Mouse (Mus musculus): Measurements from ENCODE around the gene Psmc3ip. TPM values are rescaled to one million over a fixed set of nuclear protein-coding genes. Genes with fewer than 3 reads are reported as not detected.

The Psmc3ip gene
- polyA plus RNA-seq, 1 experiment from 2014 or later, result 34.3 TPM

GRCm38 (mm10) chr11:101084246-101084645, 11.0 kb downstream of the Psmc3ip start:
- ATAC-seq (ENCODE audit: low FRiP score), result no peak
- Histone ChIP-seq H3K4me2 (replicated peaks) (no peak overlapping the region), H3K27ac (no peak overlapping the region), H3K9ac (0 out of 2 replicates have a peak overlapping the region, but pooled peaks have one; percentile 25), H3K9me3 (replicated peaks) (no peaks in the 10 kb centered on the region), H3K4me3 (no peak overlapping the region), H3K36me3 (peaks cover 20% of the 10 kb centered on the region), H3K4me1 (peaks cover 45% of the 10 kb centered on the region), H3K27me3 (peaks cover 23% of the 10 kb centered on the region)
- WGBS, result 81% methylated on average over 14 of the region's 14 CpGs

- H3K4me1 ChIP-seq, result peaks cover 43% of the 10 kb centered on the region
- WGBS, result 32% methylated on average over 19 of the region's 19 CpGs
- peak overlapping the region; percentile 89 for H3K9ac ChIP-seq
Measured at GRCm38 (mm10) chr11:101083083-101083697, 12.0 kb downstream of the Psmc3ip start.

GRCm38 (mm10) chr11:101082208-101083082, 12.8 kb downstream of the Psmc3ip start, which contains the start of gene Coasy:
Gene Coasy, plus strand, starts transcription at chr11:101082565.
- Histone ChIP-seq H3K9me3 (replicated peaks) (no peaks in the 10 kb centered on the region), H3K4me3 (peak within 1 kb of the TSS; percentile 70), H3K27ac (peak within 1 kb of the TSS; percentile 85), H3K9ac (peak within 1 kb of the TSS; percentile 89), H3K27me3 (peaks cover 41% of the 10 kb centered on the region), H3K4me1 (peaks cover 36% of the 10 kb centered on the region), H3K36me3 (peaks cover 13% of the 10 kb centered on the region), H3K4me2 (replicated peaks) (peak within 1 kb of the TSS; percentile 97)
- WGBS, result under 1% methylated on average over 50 of the region's 51 CpGs
- ATAC-seq (ENCODE audit: low FRiP score), result peak; percentile 87

More at GRCm38 (mm10) chr11:101083083-101083697, 12.0 kb downstream of the Psmc3ip start:
- Histone ChIP-seq H3K27ac (peak overlapping the region; percentile 85), H3K4me2 (replicated peaks) (peak overlapping the region; percentile 97), H3K36me3 (peaks cover 13% of the 10 kb centered on the region), H3K9me3 (replicated peaks) (no peaks in the 10 kb centered on the region), H3K27me3 (peaks cover 33% of the 10 kb centered on the region), H3K4me3 (peak overlapping the region; percentile 70)
- ATAC-seq (ENCODE audit: low FRiP score), result peak; percentile 18

- Histone ChIP-seq H3K27ac (peak overlapping the region; percentile 85; the same call in 1 of the 2 replicates), H3K9me3 (replicated peaks) (no peaks in the 10 kb centered on the region), H3K4me3 (peak overlapping the region; percentile 70), H3K27me3 (peaks cover 48% of the 10 kb centered on the region), H3K4me1 (peaks cover 33% of the 10 kb centered on the region), H3K36me3 (peaks cover 17% of the 10 kb centered on the region), H3K4me2 (replicated peaks) (peak overlapping the region; percentile 97), H3K9ac (peak overlapping the region; percentile 89)
- WGBS, result 7% methylated on average over 10 of the region's 10 CpGs
- ATAC-seq (ENCODE audit: low FRiP score), result no peak
Measured at GRCm38 (mm10) chr11:101081659-101082058, 13.6 kb downstream of the Psmc3ip start.

GRCm38 (mm10) chr11:101080421-101080820, 14.8 kb downstream of the Psmc3ip start:
- no peak overlapping the region for H3K27ac ChIP-seq
- no peak overlapping the region for H3K4me2 ChIP-seq (replicated peaks)
- WGBS, result 65% methylated on average over 5 of the region's 5 CpGs
- H3K36me3 ChIP-seq, result peaks cover 13% of the 10 kb centered on the region
- H3K4me3 ChIP-seq, result no peak overlapping the region
- peaks cover 53% of the 10 kb centered on the region for H3K27me3 ChIP-seq
- H3K9me3 ChIP-seq (replicated peaks), result no peaks in the 10 kb centered on the region
- no peak overlapping the region for H3K9ac ChIP-seq
- H3K4me1 ChIP-seq, result peaks cover 23% of the 10 kb centered on the region
- ATAC-seq (ENCODE audit: low FRiP score), result no peak

GRCm38 (mm10) chr11:101079746-101080145, 15.5 kb downstream of the Psmc3ip start:
- peak overlapping the region; percentile 11; the same call in 1 of the 2 replicates for H3K4me3 ChIP-seq
- peaks cover 23% of the 10 kb centered on the region for H3K4me1 ChIP-seq
- WGBS, result 4% methylated on average over 27 of the region's 27 CpGs
- H3K4me2 ChIP-seq (replicated peaks), result peak overlapping the region; percentile 24; the same call in 1 of the 2 replicates
- no peak overlapping the region for H3K9ac ChIP-seq
- H3K9me3 ChIP-seq (replicated peaks), result no peaks in the 10 kb centered on the region
- ATAC-seq (ENCODE audit: low FRiP score), result no peak
- H3K36me3 ChIP-seq, result peaks cover 9% of the 10 kb centered on the region; the same call in 1 of the 2 replicates
- H3K27ac ChIP-seq, result no peak overlapping the region
- peaks cover 53% of the 10 kb centered on the region for H3K27me3 ChIP-seq

GRCm38 (mm10) chr11:101078121-101078520, 17.1 kb downstream of the Psmc3ip start, which contains the start of gene Hsd17b1:
Gene Hsd17b1, plus strand, starts transcription at chr11:101078411.
- peaks cover 5% of the 10 kb centered on the region; the same call in 1 of the 2 replicates for H3K36me3 ChIP-seq
- H3K27me3 ChIP-seq, result peaks cover 53% of the 10 kb centered on the region
- H3K27ac ChIP-seq, result no peak within 1 kb of the TSS
- 74% methylated on average over 9 of the region's 9 CpGs for WGBS
- no peak within 1 kb of the TSS for H3K9ac ChIP-seq
- no peak for ATAC-seq (ENCODE audit: low FRiP score)
- H3K4me1 ChIP-seq, result peaks cover 13% of the 10 kb centered on the region
- no peak within 1 kb of the TSS for H3K4me3 ChIP-seq
- H3K9me3 ChIP-seq (replicated peaks), result no peaks in the 10 kb centered on the region
- H3K4me2 ChIP-seq (replicated peaks), result no peak within 1 kb of the TSS

- 72% methylated on average over 14 of the region's 14 CpGs for WGBS
- Histone ChIP-seq H3K9me3 (replicated peaks) (no peaks in the 10 kb centered on the region), H3K4me2 (replicated peaks) (no peak overlapping the region), H3K4me1 (peaks cover 8% of the 10 kb centered on the region), H3K36me3 (peaks cover 2% of the 10 kb centered on the region; the same call in 1 of the 2 replicates), H3K9ac (no peak overlapping the region), H3K4me3 (no peak overlapping the region), H3K27me3 (peaks cover 16% of the 10 kb centered on the region), H3K27ac (no peak overlapping the region)
- no peak for ATAC-seq (ENCODE audit: low FRiP score)
Measured at GRCm38 (mm10) chr11:101071810-101072428, 23.3 kb downstream of the Psmc3ip start.

- no peak overlapping the region for H3K27ac ChIP-seq
- peaks cover 12% of the 10 kb centered on the region for H3K4me1 ChIP-seq
- no peaks in the 10 kb centered on the region for H3K9me3 ChIP-seq (replicated peaks)
- peaks cover 9% of the 10 kb centered on the region for H3K27me3 ChIP-seq
- 73% methylated on average over 6 of the region's 6 CpGs for WGBS
- ATAC-seq (ENCODE audit: low FRiP score), result no peak
- peak overlapping the region; percentile 80 for H3K4me3 ChIP-seq
- H3K9ac ChIP-seq, result no peak overlapping the region; the same call in 1 of the 2 replicates
- H3K4me2 ChIP-seq (replicated peaks), result peak overlapping the region; percentile 98
- no peaks in the 10 kb centered on the region for H3K36me3 ChIP-seq
Measured at GRCm38 (mm10) chr11:101070987-101071386, 24.2 kb downstream of the Psmc3ip start.

GRCm38 (mm10) chr11:101070189-101070527, 25.1 kb downstream of the Psmc3ip start:
- Histone ChIP-seq H3K36me3 (no peaks in the 10 kb centered on the region), H3K4me1 (peaks cover 12% of the 10 kb centered on the region), H3K4me2 (replicated peaks) (peak overlapping the region; percentile 98), H3K27ac (0 out of 2 replicates have a peak overlapping the region, but pooled peaks have one; percentile 17), H3K9ac (peak overlapping the region; percentile 87), H3K9me3 (replicated peaks) (no peaks in the 10 kb centered on the region), H3K27me3 (peaks cover 9% of the 10 kb centered on the region), H3K4me3 (peak overlapping the region; percentile 80)
- WGBS, result under 1% methylated on average over 36 of the region's 36 CpGs
- peak; percentile 57 for ATAC-seq (ENCODE audit: low FRiP score)

GRCm38 (mm10) chr11:101069391-101070188, 25.6 kb downstream of the Psmc3ip start, which contains the start of gene Naglu:
Gene Naglu, plus strand, starts transcription at chr11:101070012.
- 0 out of 2 replicates have a peak within 1 kb of the TSS, but pooled peaks have one; percentile 17 for H3K27ac ChIP-seq
- peaks cover 12% of the 10 kb centered on the region for H3K4me1 ChIP-seq
- H3K9ac ChIP-seq, result peak within 1 kb of the TSS; percentile 87
- no peaks in the 10 kb centered on the region for H3K36me3 ChIP-seq
- peak within 1 kb of the TSS; percentile 80 for H3K4me3 ChIP-seq
- H3K9me3 ChIP-seq (replicated peaks), result no peaks in the 10 kb centered on the region
- H3K27me3 ChIP-seq, result peaks cover 9% of the 10 kb centered on the region
- 5% methylated on average over 35 of the region's 35 CpGs for WGBS
- peak; percentile 87 for ATAC-seq (ENCODE audit: low FRiP score)
- peak within 1 kb of the TSS; percentile 98 for H3K4me2 ChIP-seq (replicated peaks)
